Mouse (Mus musculus): ENCODE data around the gene Fam228b. TPM values are rescaled to one million over a fixed set of nuclear protein-coding genes. Genes with fewer than 3 reads are reported as not detected.

Gene Fam228b
- polyA plus RNA-seq (2012; ENCODE audit: low replicate concordance): 0.55 and 0.60 TPM in 2 replicates

GRCm38 (mm10) chr12:4768492-4769332 lies at the start of gene Fam228b, which contains the start of gene Pfn4:
Gene Fam228b, minus strand, starts transcription at chr12:4769267.
Gene Pfn4, plus strand, starts transcription at chr12:4769022.

GRCm38 (mm10) chr12:4817361-4818101 lies 48.5 kb upstream of the Fam228b start, which contains the start of gene Sf3b6:
Gene Sf3b6, plus strand, starts transcription at chr12:4817544.

DNA sequence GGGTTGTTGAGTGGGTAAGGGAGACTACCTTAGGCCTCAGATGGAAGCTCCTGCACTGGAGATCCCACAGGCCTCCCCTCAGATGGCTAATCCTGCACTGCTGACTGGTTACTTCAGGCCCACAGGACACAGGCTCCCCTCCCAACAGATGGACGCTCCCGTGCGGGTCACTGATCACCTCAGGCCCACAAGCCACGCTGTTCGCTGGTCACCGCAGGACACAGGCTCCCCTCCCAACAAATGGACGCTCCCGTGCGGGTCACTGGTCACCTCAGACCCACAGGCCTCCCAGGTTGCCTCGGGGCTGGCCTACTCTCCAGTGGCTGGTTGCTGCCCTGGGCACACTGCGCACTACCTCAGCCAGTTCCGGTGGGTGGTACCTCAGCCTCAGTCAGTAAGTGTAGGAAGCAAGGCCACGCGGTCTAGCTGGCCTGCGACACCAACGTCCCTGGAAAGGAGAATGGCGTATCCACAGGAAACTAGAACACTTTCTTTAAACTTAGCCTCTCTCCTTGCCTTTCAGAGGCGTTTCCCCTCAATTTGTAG lies 31.0 kb downstream of the Fam228b start, which contains the start of gene Fam228a:
Gene Fam228a (minus strand): TSS at position 400 of the 546 bp plus-strand sequence.

Other genes starting within 250 kb of the Fam228b start
- gene Itsn2, start 176.6 kb downstream of the Fam228b start, polyA plus RNA-seq (2012; ENCODE audit: low replicate concordance): 5.7 and 14.2 TPM in 2 replicates
- not detected in 2 replicates for gene Gm3625, start 176.3 kb downstream of the Fam228b start, polyA plus RNA-seq (2012; ENCODE audit: low replicate concordance)
- not detected in 2 replicates for gene Fam228a, start 30.8 kb downstream of the Fam228b start, polyA plus RNA-seq (2012; ENCODE audit: low replicate concordance)
- gene Pfn4, start 245 bp downstream of the Fam228b start, polyA plus RNA-seq (2012; ENCODE audit: low replicate concordance): not detected in 2 replicates
- gene Sf3b6, start 48.3 kb upstream of the Fam228b start, polyA plus RNA-seq (2012; ENCODE audit: low replicate concordance): 0.87 and 4.3 TPM in 2 replicates
- 0.31 TPM in 1 of 2 replicates, not detected in the other for gene Fkbp1b, start 72.3 kb upstream of the Fam228b start, polyA plus RNA-seq (2012; ENCODE audit: low replicate concordance)
- gene Wdcp, start 74.0 kb upstream of the Fam228b start, polyA plus RNA-seq (2012; ENCODE audit: low replicate concordance): 0.54 and 1.8 TPM in 2 replicates
- 148 and 238 TPM in 2 replicates for gene Mfsd2b, start 105.1 kb upstream of the Fam228b start, polyA plus RNA-seq (2012; ENCODE audit: low replicate concordance)
- 3.0 and 21.0 TPM in 2 replicates for gene Ubxn2a, start 138.4 kb upstream of the Fam228b start, polyA plus RNA-seq (2012; ENCODE audit: low replicate concordance)
- 37.1 and 40.0 TPM in 2 replicates for gene Atad2b, start 148.1 kb upstream of the Fam228b start, polyA plus RNA-seq (2012; ENCODE audit: low replicate concordance)

Data from leukemia stem cell, adult 10-12 weeks (primary cell).